Mouse (Mus musculus) hindbrain, embryonic 16.5 days (tissue): ENCODE results near the gene Ptpn1. TPM values are rescaled to one million over a fixed set of nuclear protein-coding genes. Genes with fewer than 3 reads are reported as not detected.

ENCODE experiments used
- ATAC-seq: fragments of 200-750 bp; cut with Nextera tagmentation; 2 replicates; pipeline ENCODE4 v1.8.0; 2017; ENCODE audit warnings: moderate TSS enrichment, moderate library complexity
- H3K27ac ChIP-seq: fragments of 300-500 bp; sonication (generic); 2 replicates; pipeline ENCODE4 v1.5.1; 2014; ENCODE audit warnings: low read depth, mild to moderate bottlenecking, control low read depth, low read length, moderate library complexity
- H3K27me3 ChIP-seq: fragments of 300-500 bp; sonication (generic); replicated peaks from 2 replicates; pipeline ENCODE4 v1.6.1; 2014; ENCODE audit warnings: low read length; ENCODE audit not compliant: control insufficient read depth, insufficient read depth
- H3K36me3 ChIP-seq: fragments of 300-500 bp; sonication (generic); 2 replicates; pipeline ENCODE4 v1.6.1; 2014; ENCODE audit warnings: mild to moderate bottlenecking, low read length, moderate library complexity, mixed read lengths; ENCODE audit not compliant: control insufficient read depth, insufficient read depth
- H3K4me1 ChIP-seq: fragments of 300-500 bp; sonication (generic); 2 replicates; pipeline ENCODE4 v1.6.1; 2014; ENCODE audit warnings: low read depth, low read length; ENCODE audit not compliant: control insufficient read depth, insufficient read depth
- H3K4me2 ChIP-seq: fragments of 300-500 bp; sonication (generic); 2 replicates; pipeline ENCODE4 v1.6.1; 2014; ENCODE audit warnings: mild to moderate bottlenecking, low read length, control low read depth, moderate library complexity
- H3K4me3 ChIP-seq: fragments of 300-500 bp; sonication (generic); 2 replicates; pipeline ENCODE4 v1.5.1; 2014; ENCODE audit warnings: mild to moderate bottlenecking, low read length, control low read depth, moderate library complexity
- H3K9ac ChIP-seq: fragments of 300-500 bp; sonication (generic); 2 replicates; pipeline ENCODE4 v1.6.1; 2014; ENCODE audit warnings: low read depth, mild to moderate bottlenecking, control low read depth, low read length, moderate library complexity
- H3K9me3 ChIP-seq: fragments of 300-500 bp; sonication (generic); 2 replicates; pipeline ENCODE4 v1.6.1; 2014; ENCODE audit warnings: mild to moderate bottlenecking, low read length, moderate library complexity; ENCODE audit not compliant: control insufficient read depth
- WGBS: fragments of 180-500 bp; shearing (Covaris S2); extraction: QIAGEN DNeasy Blood & Tissue Kit; methylation state at CpG from one replicate; pipeline ENCODE4 v1.1.7; 2014; 5-methylcytosine and 5-hydroxymethylcytosine counted together
- polyA plus RNA-seq: library from polyadenylated mRNA; unstranded; fragments of >200 nt; fragmentation: Nextera tagmentation; extraction: Ambion mirVana; gene quantifications from 2 replicates; pipeline ENCODE4 v1.2.1, GENCODE M21; 2015

The Ptpn1 gene
- polyA plus RNA-seq, 1 experiment from 2014 or later = 64.8 TPM

GRCm38 (mm10) chr2:167949808-167950207, 18.0 kb downstream of the Ptpn1 start:
- H3K4me3 ChIP-seq = no peak overlapping the region
- peaks cover 17% of the 10 kb centered on the region for H3K4me1 ChIP-seq
- H3K36me3 ChIP-seq = no peaks in the 10 kb centered on the region
- H3K9me3 ChIP-seq = no peaks in the 10 kb centered on the region
- WGBS = 60% methylated on average over 2 of the region's 2 CpGs
- no peak for ATAC-seq
- H3K27ac ChIP-seq = no peak overlapping the region; the same call in 1 of the 2 replicates
- no peak overlapping the region for H3K9ac ChIP-seq
- no peak overlapping the region for H3K4me2 ChIP-seq
- H3K27me3 ChIP-seq = no peaks in the 10 kb centered on the region

GRCm38 (mm10) chr2:167950681-167951080, 18.8 kb downstream of the Ptpn1 start:
- WGBS = 78% methylated on average over 6 of the region's 6 CpGs
- H3K27me3 ChIP-seq = no peaks in the 10 kb centered on the region
- no peaks in the 10 kb centered on the region for H3K9me3 ChIP-seq
- peaks cover 8% of the 10 kb centered on the region for H3K4me1 ChIP-seq
- H3K4me3 ChIP-seq = no peak overlapping the region
- ATAC-seq = no peak
- H3K36me3 ChIP-seq = no peaks in the 10 kb centered on the region
- no peak overlapping the region for H3K9ac ChIP-seq
- no peak overlapping the region for H3K27ac ChIP-seq
- no peak overlapping the region for H3K4me2 ChIP-seq

- Histone ChIP-seq H3K4me3 (no peak overlapping the region), H3K4me2 (no peak overlapping the region), H3K27me3 (no peaks in the 10 kb centered on the region), H3K9ac (no peak overlapping the region), H3K36me3 (no peaks in the 10 kb centered on the region), H3K27ac (no peak overlapping the region), H3K4me1 (peaks cover 7% of the 10 kb centered on the region; the same call in 1 of the 2 replicates), H3K9me3 (no peaks in the 10 kb centered on the region)
- ATAC-seq = no peak
- WGBS = 87% methylated on average over 13 of the region's 13 CpGs
These were observed 19.7 kb downstream of the Ptpn1 start for GRCm38 (mm10) chr2:167951301-167952211.

GRCm38 (mm10) chr2:167953819-167954218, 22.0 kb downstream of the Ptpn1 start:
- Histone ChIP-seq H3K4me2 (no peak overlapping the region), H3K27me3 (no peaks in the 10 kb centered on the region), H3K27ac (no peak overlapping the region), H3K4me1 (peaks cover 14% of the 10 kb centered on the region; the same call in 1 of the 2 replicates), H3K9me3 (no peaks in the 10 kb centered on the region), H3K9ac (no peak overlapping the region), H3K4me3 (no peak overlapping the region), H3K36me3 (no peaks in the 10 kb centered on the region)
- ATAC-seq = no peak
- WGBS = 92% methylated on average over 10 of the region's 10 CpGs

- WGBS = 90% methylated on average over 7 of the region's 7 CpGs
- H3K27me3 ChIP-seq = no peaks in the 10 kb centered on the region
- H3K36me3 ChIP-seq = no peaks in the 10 kb centered on the region
- H3K4me1 ChIP-seq = peaks cover 21% of the 10 kb centered on the region
- no peak overlapping the region for H3K4me3 ChIP-seq
- no peak overlapping the region for H3K9ac ChIP-seq
- no peak for ATAC-seq
- H3K9me3 ChIP-seq = no peaks in the 10 kb centered on the region
- H3K27ac ChIP-seq = no peak overlapping the region
- no peak overlapping the region for H3K4me2 ChIP-seq
These were observed 23.1 kb downstream of the Ptpn1 start for GRCm38 (mm10) chr2:167954928-167955327.

GRCm38 (mm10) chr2:167957539-167957938, 25.7 kb downstream of the Ptpn1 start:
- Histone ChIP-seq H3K4me1 (peaks cover 21% of the 10 kb centered on the region), H3K36me3 (no peaks in the 10 kb centered on the region), H3K9ac (no peak overlapping the region), H3K27me3 (no peaks in the 10 kb centered on the region), H3K4me3 (no peak overlapping the region), H3K9me3 (no peaks in the 10 kb centered on the region), H3K27ac (no peak overlapping the region), H3K4me2 (no peak overlapping the region)
- 97% methylated on average over 1 of the region's 1 CpGs for WGBS
- ATAC-seq = no peak

- H3K4me2 ChIP-seq = no peak overlapping the region
- peak overlapping the region; percentile 54 for H3K27ac ChIP-seq
- H3K4me3 ChIP-seq = no peak overlapping the region
- H3K9ac ChIP-seq = no peak overlapping the region; the same call in 1 of the 2 replicates
- no peak for ATAC-seq
- no peaks in the 10 kb centered on the region for H3K36me3 ChIP-seq
- H3K4me1 ChIP-seq = peaks cover 21% of the 10 kb centered on the region
- no peaks in the 10 kb centered on the region for H3K9me3 ChIP-seq
- H3K27me3 ChIP-seq = no peaks in the 10 kb centered on the region
- 41% methylated on average over 5 of the region's 5 CpGs for WGBS
These were observed 26.4 kb downstream of the Ptpn1 start for GRCm38 (mm10) chr2:167958082-167958788.

- H3K4me2 ChIP-seq = no peak overlapping the region
- H3K9me3 ChIP-seq = no peaks in the 10 kb centered on the region
- WGBS = 53% methylated on average over 4 of the region's 4 CpGs
- no peak for ATAC-seq
- H3K4me3 ChIP-seq = no peak overlapping the region
- no peak overlapping the region for H3K9ac ChIP-seq
- no peaks in the 10 kb centered on the region for H3K27me3 ChIP-seq
- H3K27ac ChIP-seq = peak overlapping the region; percentile 54
- H3K36me3 ChIP-seq = peaks cover under 1% of the 10 kb centered on the region
- peaks cover 21% of the 10 kb centered on the region for H3K4me1 ChIP-seq
These were observed 27.0 kb downstream of the Ptpn1 start for GRCm38 (mm10) chr2:167958843-167959242.

- Histone ChIP-seq H3K4me1 (peaks cover 21% of the 10 kb centered on the region), H3K9me3 (no peaks in the 10 kb centered on the region), H3K27ac (peak overlapping the region; percentile 46; the same call in 1 of the 2 replicates), H3K27me3 (no peaks in the 10 kb centered on the region), H3K4me3 (no peak overlapping the region), H3K4me2 (no peak overlapping the region), H3K36me3 (peaks cover 6% of the 10 kb centered on the region), H3K9ac (no peak overlapping the region)
- WGBS = 72% methylated on average over 4 of the region's 4 CpGs
- no peak for ATAC-seq
These were observed 27.6 kb downstream of the Ptpn1 start for GRCm38 (mm10) chr2:167959384-167959911.
